Mouse (Mus musculus) cerebellum, postnatal 25 days (tissue): ENCODE data around the gene Wdr60.

ENCODE experiments used
- DNase-seq, 2 experiments: peaks; one replicate each; pipeline ENCODE4 v3.0.0; 2021; ENCODE audit warnings: mixed read lengths in 2 of 2

The Wdr60 gene

GRCm38 (mm10) chr12:116182376-116182775, 80.4 kb downstream of the Wdr60 start:
- no peak for DNase-seq

- no peak for DNase-seq
These were observed 81.3 kb downstream of the Wdr60 start for GRCm38 (mm10) chr12:116181436-116182050.

- DNase-seq = no peak
These were observed 85.9 kb downstream of the Wdr60 start for GRCm38 (mm10) chr12:116176930-116177329.

- peak in 1 of 2 experiments; percentile 10 for DNase-seq
These were observed 93.2 kb downstream of the Wdr60 start for GRCm38 (mm10) chr12:116169666-116170065.

- no peak for DNase-seq
These were observed 97.5 kb downstream of the Wdr60 start for GRCm38 (mm10) chr12:116165368-116165767.

GRCm38 (mm10) chr12:116159695-116160094, 103.1 kb downstream of the Wdr60 start:
- no peak for DNase-seq

GRCm38 (mm10) chr12:116159223-116159622, 103.6 kb downstream of the Wdr60 start:
- no peak for DNase-seq

- DNase-seq = no peak
These were observed 105.9 kb downstream of the Wdr60 start for GRCm38 (mm10) chr12:116156792-116157532.
